Mouse (Mus musculus) liver, embryonic 16.5 days (tissue): ENCODE measurements around the gene Tmcc3. TPM values are rescaled to one million over a fixed set of nuclear protein-coding genes. Genes with fewer than 3 reads are reported as not detected.

Experiments used
- ATAC-seq: fragments of 200-750 bp; cut with Nextera tagmentation; 2 replicates; pipeline ENCODE4 v1.8.0; 2017; ENCODE audit warnings: low read depth, mild to moderate bottlenecking, moderate number of reproducible peaks, moderate library complexity
- H3K27ac ChIP-seq: fragments of 300-500 bp; sonication (generic); 2 replicates; pipeline ENCODE4 v1.5.1; 2014; ENCODE audit warnings: mild to moderate bottlenecking, low read length
- H3K27me3 ChIP-seq: fragments of 300-500 bp; sonication (generic); 2 replicates; pipeline ENCODE4 v1.6.1; 2014; ENCODE audit warnings: low read depth, low read length, mixed read lengths; ENCODE audit not compliant: control insufficient read depth, insufficient read depth
- H3K36me3 ChIP-seq: fragments of 300-500 bp; sonication (generic); 2 replicates; pipeline ENCODE4 v1.6.1; 2014; ENCODE audit warnings: mild to moderate bottlenecking; ENCODE audit not compliant: control insufficient read depth, insufficient read depth
- H3K4me1 ChIP-seq: fragments of 300-500 bp; sonication (generic); 2 replicates; pipeline ENCODE4 v1.6.1; 2014; ENCODE audit warnings: low read depth, low read length, mixed read lengths; ENCODE audit not compliant: control insufficient read depth
- H3K4me2 ChIP-seq: fragments of 300-500 bp; sonication (generic); 2 replicates; pipeline ENCODE4 v1.6.1; 2014; ENCODE audit warnings: low read depth, low read length, mixed read lengths
- H3K4me3 ChIP-seq: fragments of 300-500 bp; sonication (generic); 2 replicates; pipeline ENCODE4 v1.5.1; 2014; ENCODE audit warnings: low read depth, mild to moderate bottlenecking, low read length
- H3K9ac ChIP-seq: fragments of 300-500 bp; sonication (generic); 2 replicates; pipeline ENCODE4 v1.6.1; 2014; ENCODE audit warnings: low read depth, low read length
- H3K9me3 ChIP-seq: fragments of 300-500 bp; sonication (generic); replicated peaks from 2 replicates; pipeline ENCODE4 v1.6.1; 2016; ENCODE audit warnings: low read length; ENCODE audit not compliant: control insufficient read depth
- WGBS: fragments of 180-500 bp; shearing (Covaris S2); extraction: QIAGEN DNeasy Blood & Tissue Kit; methylation state at CpG from one replicate; pipeline ENCODE4 v1.1.7; 2014; ENCODE audit not compliant: insufficient replicate concordance; 5-methylcytosine and 5-hydroxymethylcytosine counted together
- polyA plus RNA-seq: library from polyadenylated mRNA; unstranded; fragments of >200 nt; fragmentation: Nextera tagmentation; extraction: Ambion mirVana; gene quantifications from 2 replicates; pipeline ENCODE4 v1.2.1, GENCODE M21; 2015

The Tmcc3 gene
- polyA plus RNA-seq, 1 experiment from 2014 or later = 6.7 TPM

- H3K36me3 ChIP-seq = no peaks in the 10 kb centered on the region
- no peaks in the 10 kb centered on the region for H3K9me3 ChIP-seq
- WGBS = 32% methylated on average over 7 of the region's 7 CpGs
- no peak overlapping the region for H3K4me3 ChIP-seq
- H3K9ac ChIP-seq = no peak overlapping the region
- no peak overlapping the region for H3K4me2 ChIP-seq
- no peak overlapping the region for H3K27ac ChIP-seq
- peaks cover 3% of the 10 kb centered on the region for H3K4me1 ChIP-seq
- ATAC-seq = no peak
- H3K27me3 ChIP-seq = no peaks in the 10 kb centered on the region
These were observed 240.3 kb downstream of the Tmcc3 start for GRCm38 (mm10) chr10:94551924-94552523.

- no peak for ATAC-seq
- Histone ChIP-seq H3K36me3 (no peaks in the 10 kb centered on the region), H3K9me3 (no peaks in the 10 kb centered on the region), H3K9ac (no peak overlapping the region), H3K4me3 (no peak overlapping the region), H3K27me3 (no peaks in the 10 kb centered on the region), H3K4me1 (no peaks in the 10 kb centered on the region; the same call in 1 of the 2 replicates), H3K4me2 (no peak overlapping the region), H3K27ac (no peak overlapping the region)
- 72% methylated on average over 2 of the region's 2 CpGs for WGBS
These were observed 243.6 kb downstream of the Tmcc3 start for GRCm38 (mm10) chr10:94555394-94555793.

- peak; percentile 79 for ATAC-seq
- H3K4me2 ChIP-seq = no peak overlapping the region
- H3K27me3 ChIP-seq = no peaks in the 10 kb centered on the region
- 52% methylated on average over 6 of the region's 6 CpGs for WGBS
- no peaks in the 10 kb centered on the region; the same call in none of the 2 replicates for H3K4me1 ChIP-seq
- no peaks in the 10 kb centered on the region for H3K9me3 ChIP-seq
- no peaks in the 10 kb centered on the region for H3K36me3 ChIP-seq
- no peak overlapping the region for H3K4me3 ChIP-seq
- H3K27ac ChIP-seq = peak overlapping the region; percentile 21
- no peak overlapping the region for H3K9ac ChIP-seq
These were observed 245.8 kb downstream of the Tmcc3 start for GRCm38 (mm10) chr10:94557428-94558149.

DNA sequence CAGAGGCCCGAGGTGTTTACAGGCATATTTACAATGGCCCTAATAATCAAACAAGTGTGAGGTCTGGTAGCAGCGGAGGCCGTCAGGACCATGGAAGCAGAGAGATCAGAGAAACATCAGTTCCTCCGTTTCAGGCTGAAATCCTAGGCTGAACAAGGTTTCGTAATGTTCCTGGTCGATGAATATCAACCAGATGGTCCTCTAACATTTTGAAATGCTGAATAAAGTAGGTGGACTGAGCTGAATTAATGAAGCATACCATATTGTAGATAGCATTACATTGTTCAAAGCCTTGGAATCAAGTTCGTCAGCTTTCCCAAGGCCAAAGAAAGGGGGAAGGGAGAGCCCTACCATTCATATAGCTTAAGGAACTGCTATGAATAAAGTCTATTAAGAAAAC lies 247.1 kb downstream of the Tmcc3 start:
- no peaks in the 10 kb centered on the region for H3K27me3 ChIP-seq
- H3K4me2 ChIP-seq = no peak overlapping the region
- H3K27ac ChIP-seq = no peak overlapping the region
- no peaks in the 10 kb centered on the region for H3K9me3 ChIP-seq
- ATAC-seq = no peak
- no peak overlapping the region for H3K9ac ChIP-seq
- H3K4me3 ChIP-seq = no peak overlapping the region
- H3K36me3 ChIP-seq = no peaks in the 10 kb centered on the region
- H3K4me1 ChIP-seq = no peaks in the 10 kb centered on the region; the same call in none of the 2 replicates
- WGBS = 58% methylated on average over 7 of the region's 7 CpGs

DNA sequence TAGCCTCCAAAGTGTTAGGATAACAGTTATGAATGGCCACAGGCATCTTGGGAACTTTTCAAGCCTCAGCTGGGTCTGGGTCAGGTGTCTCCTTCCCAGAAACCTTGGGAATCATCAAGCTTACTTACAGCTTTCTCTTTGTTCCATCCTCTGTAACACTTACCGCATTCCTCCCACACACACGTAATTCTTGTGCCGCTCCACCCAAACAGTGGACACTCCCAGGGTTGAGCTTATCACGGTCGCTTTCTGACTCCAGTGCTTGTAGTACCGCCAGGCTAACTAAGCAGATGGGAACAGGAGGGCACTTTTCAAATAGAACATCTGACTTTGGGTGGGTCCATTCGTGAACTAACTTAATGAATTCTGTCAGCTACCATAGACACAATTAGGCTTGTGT lies 249.6 kb downstream of the Tmcc3 start:
- H3K27ac ChIP-seq = no peak overlapping the region
- H3K4me2 ChIP-seq = no peak overlapping the region
- peaks cover 7% of the 10 kb centered on the region for H3K4me1 ChIP-seq
- 30% methylated on average over 7 of the region's 7 CpGs for WGBS
- no peaks in the 10 kb centered on the region for H3K27me3 ChIP-seq
- H3K9me3 ChIP-seq = no peaks in the 10 kb centered on the region
- no peak overlapping the region for H3K4me3 ChIP-seq
- no peaks in the 10 kb centered on the region for H3K36me3 ChIP-seq
- no peak overlapping the region for H3K9ac ChIP-seq
- no peak for ATAC-seq

DNA sequence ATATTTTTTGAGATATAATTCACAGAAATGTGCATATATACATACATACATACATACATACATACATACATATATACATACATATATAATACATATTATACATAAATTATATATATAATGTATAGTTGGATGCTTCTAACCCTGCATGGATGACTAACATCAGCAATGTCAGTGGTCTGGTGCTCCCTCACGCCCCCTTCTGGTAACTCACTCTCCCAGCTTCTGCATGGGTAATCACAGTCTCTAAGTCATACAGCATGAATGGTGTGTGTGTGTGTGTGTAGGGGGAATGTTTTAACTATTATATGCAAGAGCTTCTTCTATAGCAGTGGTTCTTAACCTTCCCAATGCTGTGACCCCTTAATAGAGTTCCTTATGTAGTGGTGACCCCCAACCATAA lies 250.4 kb downstream of the Tmcc3 start:
- 11% methylated on average over 1 of the region's 1 CpGs for WGBS
- H3K27me3 ChIP-seq = no peaks in the 10 kb centered on the region
- H3K4me2 ChIP-seq = no peak overlapping the region
- peaks cover 9% of the 10 kb centered on the region for H3K4me1 ChIP-seq
- H3K27ac ChIP-seq = no peak overlapping the region
- no peaks in the 10 kb centered on the region for H3K36me3 ChIP-seq
- no peak for ATAC-seq
- H3K9me3 ChIP-seq = no peaks in the 10 kb centered on the region
- no peak overlapping the region for H3K4me3 ChIP-seq
- H3K9ac ChIP-seq = no peak overlapping the region

DNA sequence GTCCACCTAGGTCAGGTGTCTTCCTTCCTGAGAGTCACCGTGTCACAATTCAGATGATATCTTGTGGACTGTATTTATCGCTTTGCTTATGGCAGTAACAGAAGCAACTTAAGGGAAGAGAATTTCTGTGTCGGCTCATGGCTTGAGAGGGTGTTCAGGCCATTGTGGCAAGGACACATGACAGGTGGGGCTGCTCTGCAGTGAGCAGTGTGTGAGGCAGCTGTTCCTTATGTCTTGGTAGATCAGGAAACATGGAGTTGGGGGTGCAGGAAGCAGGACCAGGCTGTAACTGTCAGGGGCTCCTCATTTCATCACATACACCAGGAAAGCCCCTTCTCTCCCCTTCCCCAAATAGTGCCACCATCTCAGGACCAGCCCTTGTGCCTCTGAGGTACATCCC lies 251.2 kb downstream of the Tmcc3 start:
- no peak for ATAC-seq
- peaks cover 13% of the 10 kb centered on the region for H3K4me1 ChIP-seq
- no peak overlapping the region for H3K9ac ChIP-seq
- WGBS = 76% methylated on average over 3 of the region's 3 CpGs
- H3K27me3 ChIP-seq = no peaks in the 10 kb centered on the region
- H3K4me3 ChIP-seq = no peak overlapping the region
- no peak overlapping the region for H3K27ac ChIP-seq
- H3K9me3 ChIP-seq = no peaks in the 10 kb centered on the region
- H3K36me3 ChIP-seq = no peaks in the 10 kb centered on the region
- no peak overlapping the region for H3K4me2 ChIP-seq

- WGBS = 12% methylated on average over 7 of the region's 7 CpGs
- Histone ChIP-seq H3K4me2 (no peak overlapping the region), H3K4me3 (no peak overlapping the region), H3K27ac (peak overlapping the region; percentile 42; the same call in 1 of the 2 replicates), H3K27me3 (no peaks in the 10 kb centered on the region), H3K4me1 (peaks cover 13% of the 10 kb centered on the region), H3K9ac (no peak overlapping the region), H3K36me3 (no peaks in the 10 kb centered on the region), H3K9me3 (no peaks in the 10 kb centered on the region)
- peak; percentile 72 for ATAC-seq
These were observed 253.9 kb downstream of the Tmcc3 start for GRCm38 (mm10) chr10:94565410-94566221.
